Mouse (Mus musculus): ENCODE measurements at regions not wholly inside any gene's neighbourhood (a gene's known extent, or its start where the extent isn't known, plus 50 kb on each side); places are given as distances from the start of the nearest gene placed in this dataset.

DNA sequence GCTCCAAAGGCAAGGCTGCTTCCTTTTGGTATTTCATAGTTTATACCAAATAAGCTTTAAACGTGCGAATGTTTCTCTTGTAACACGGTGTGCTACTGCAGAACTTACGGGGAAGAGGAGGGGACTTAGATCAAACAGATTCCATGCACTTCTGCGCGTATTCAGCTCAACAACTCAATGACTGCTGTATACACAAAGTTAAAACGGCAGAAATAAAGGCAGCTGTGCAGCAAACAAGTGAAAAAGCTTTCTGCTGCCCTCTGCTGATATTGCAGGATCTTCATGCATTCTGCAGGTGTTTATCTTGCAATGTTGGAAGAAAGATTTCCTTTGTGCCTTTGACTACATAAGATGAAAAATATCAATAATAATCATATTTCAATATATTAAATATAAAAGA is 1128.7 kb upstream of the Celf2 start:
- no peak for TF ChIP-seq POLR2A (IDR thresholded peaks at IDR 0.05; ENCODE audit: low read depth, low read length)
- TF ChIP-seq POLR2AphosphoS2 (IDR thresholded peaks at IDR 0.05; ENCODE audit: low read depth, low read length) = no peak

All from CH12.LX (cell line).